Mouse (Mus musculus) lung, postnatal 0 days (tissue): ENCODE results near the gene Egln3.

Experiments used
- CTCF ChIP-seq: IDR thresholded peaks from 2 replicates; pipeline ENCODE4 v1.5.1; 2016; ENCODE audit warnings: antibody characterized with exemption, mild to moderate bottlenecking
- EP300 ChIP-seq: IDR thresholded peaks from 2 replicates; pipeline ENCODE4 v1.6.1; 2016; ENCODE audit warnings: antibody characterized with exemption, mild to moderate bottlenecking, control low read depth

DNA sequence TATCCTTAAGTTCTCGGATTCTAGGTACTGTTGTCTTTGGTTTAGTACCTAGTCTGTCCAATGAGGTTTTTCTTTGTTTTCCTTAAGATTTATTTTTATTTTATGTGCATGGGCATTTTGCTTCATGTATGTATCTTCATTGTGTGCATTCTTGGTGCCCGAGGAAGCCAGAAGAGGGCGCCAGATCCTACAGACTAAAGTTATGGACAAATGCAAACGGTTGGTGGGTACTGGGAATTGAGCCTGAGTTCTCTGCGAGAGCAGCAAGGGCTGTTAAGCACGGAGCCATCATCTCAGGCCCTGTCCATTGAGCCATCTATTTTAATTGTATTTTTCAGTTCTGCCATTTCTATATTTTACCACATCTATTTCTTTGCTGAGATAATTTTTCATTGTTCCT, 35.9 kb downstream of the Egln3 start:
- TF ChIP-seq CTCF (peak; percentile 53), EP300 (no peak)
